Mouse (Mus musculus) midbrain, embryonic 14.5 days (tissue): ENCODE measurements around the gene Efhd1. TPM values are rescaled to one million over a fixed set of nuclear protein-coding genes. Genes with fewer than 3 reads are reported as not detected.
A peak's percentile ranks its signal among the peaks of the same experiment; 100 is the strongest.

Experiments
- ATAC-seq: fragments of 200-750 bp; cut with Nextera tagmentation; 2 replicates; pipeline ENCODE4 v1.8.0; 2017; ENCODE audit warnings: moderate number of reproducible peaks, moderate library complexity; ENCODE audit not compliant: low FRiP score, low TSS enrichment
- DNase-seq: peaks from one replicate; pipeline ENCODE4 v3.0.0-alpha.2; 2015
- H3K27ac ChIP-seq: fragments of 300-500 bp; sonication (generic); replicated peaks from 2 replicates; pipeline ENCODE4 v1.5.1; 2014; ENCODE audit warnings: mild to moderate bottlenecking, low read depth, low read length, moderate library complexity
- H3K27me3 ChIP-seq: fragments of 300-500 bp; sonication (generic); 2 replicates; pipeline ENCODE4 v1.6.1; 2014; ENCODE audit warnings: low read length, control low read depth, mixed read lengths; ENCODE audit not compliant: control insufficient read depth, insufficient read depth
- H3K36me3 ChIP-seq: fragments of 300-500 bp; sonication (generic); 2 replicates; pipeline ENCODE4 v1.6.1; 2014; ENCODE audit warnings: low read length, control low read depth; ENCODE audit not compliant: control insufficient read depth, insufficient read depth
- H3K4me1 ChIP-seq: fragments of 300-500 bp; sonication (generic); 2 replicates; pipeline ENCODE4 v1.6.1; 2014; ENCODE audit warnings: mild to moderate bottlenecking, antibody characterized with exemption, low read length, control low read depth; ENCODE audit not compliant: control insufficient read depth, insufficient read depth
- H3K4me2 ChIP-seq: fragments of 300-500 bp; sonication (generic); 2 replicates; pipeline ENCODE4 v1.6.1; 2014; ENCODE audit warnings: mild to moderate bottlenecking, low read length, moderate library complexity
- H3K4me3 ChIP-seq: fragments of 300-500 bp; sonication (generic); replicated peaks from 2 replicates; pipeline ENCODE4 v1.5.1; 2014; ENCODE audit warnings: low read depth, low read length
- H3K9ac ChIP-seq: fragments of 300-500 bp; sonication (generic); replicated peaks from 2 replicates; pipeline ENCODE4 v1.6.1; 2014; ENCODE audit warnings: mild to moderate bottlenecking, low read length, moderate library complexity
- H3K9me3 ChIP-seq: fragments of 300-500 bp; sonication (generic); 2 replicates; pipeline ENCODE4 v1.6.1; 2016; ENCODE audit warnings: low read length, control low read depth, mixed read lengths; ENCODE audit not compliant: control insufficient read depth
- WGBS: fragments of 180-500 bp; shearing (Covaris S2); extraction: QIAGEN DNeasy Blood & Tissue Kit; methylation state at CpG from one replicate; pipeline ENCODE4 v1.1.7; 2014; 5-methylcytosine and 5-hydroxymethylcytosine counted together
- polyA plus RNA-seq: library from polyadenylated mRNA; unstranded; fragments of >200 nt; fragmentation: Nextera tagmentation; extraction: Ambion mirVana; gene quantifications from 2 replicates; pipeline ENCODE4 v1.2.1, GENCODE M21; 2014

Efhd1 gene
- polyA plus RNA-seq: 1.8 and 1.9 TPM in 2 replicates

DNA sequence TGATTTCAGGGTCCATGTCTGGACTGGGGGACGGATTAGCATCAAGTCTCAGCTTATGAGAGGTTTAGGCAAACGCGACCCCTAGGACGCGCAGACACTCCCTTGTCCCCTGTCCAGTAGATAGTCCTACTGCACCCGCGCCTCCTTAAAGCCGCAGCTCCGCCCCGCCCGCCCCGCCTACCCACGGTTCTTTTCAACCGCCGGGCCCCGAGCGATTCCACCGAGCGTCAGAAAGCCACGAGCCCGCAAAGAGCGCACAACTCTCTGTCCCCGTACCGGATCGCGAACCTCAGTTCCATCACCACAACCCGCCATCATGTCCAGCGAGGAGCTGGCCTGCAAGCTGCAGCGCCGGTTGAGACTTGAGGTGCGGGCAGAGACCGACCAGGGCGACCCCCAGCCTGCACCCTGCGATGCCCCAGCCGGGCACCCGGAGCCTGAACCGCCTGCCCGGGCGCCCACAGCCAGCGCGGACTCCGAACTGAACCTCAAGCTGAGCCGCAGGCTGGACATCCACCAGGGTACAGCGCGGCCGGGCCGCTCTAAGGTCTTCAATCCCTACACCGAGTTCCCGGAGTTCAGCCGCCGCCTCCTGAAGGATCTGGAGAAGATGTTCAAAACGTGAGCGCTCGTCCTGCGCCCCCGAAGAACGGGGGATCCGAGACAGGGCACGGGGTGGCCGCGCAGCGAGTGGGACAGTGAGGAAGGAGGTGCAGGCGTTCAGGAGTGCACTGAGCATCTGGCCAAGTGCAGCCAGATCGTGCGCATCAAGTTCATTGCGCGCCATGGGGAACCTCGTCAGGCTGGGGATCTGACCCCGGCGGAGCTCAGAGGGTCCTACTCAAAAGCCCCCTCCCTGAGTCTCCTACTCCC lies at the start of gene Efhd1:
Gene Efhd1, plus strand, starts transcription at position 230 of the 873 bp plus-strand sequence.
- Histone ChIP-seq H3K27ac (no peak within 1 kb of the TSS), H3K27me3 (peaks cover 47% of the 10 kb centered on the region), H3K9ac (peak within 1 kb of the TSS; percentile 42; the same call in 1 of the 2 replicates), H3K36me3 (no peaks in the 10 kb centered on the region), H3K4me2 (peak within 1 kb of the TSS; percentile 89), H3K4me3 (peak within 1 kb of the TSS; percentile 42), H3K9me3 (0 out of 2 replicates have a peak, but pooled peaks cover 3% of the 10 kb centered on the region), H3K4me1 (peaks cover 15% of the 10 kb centered on the region)
- ATAC-seq: peak; percentile 55; the same call in 1 of the 2 replicates
- DNase-seq: peak; percentile 64
- WGBS: under 1% methylated on average over 70 of the region's 70 CpGs

DNA sequence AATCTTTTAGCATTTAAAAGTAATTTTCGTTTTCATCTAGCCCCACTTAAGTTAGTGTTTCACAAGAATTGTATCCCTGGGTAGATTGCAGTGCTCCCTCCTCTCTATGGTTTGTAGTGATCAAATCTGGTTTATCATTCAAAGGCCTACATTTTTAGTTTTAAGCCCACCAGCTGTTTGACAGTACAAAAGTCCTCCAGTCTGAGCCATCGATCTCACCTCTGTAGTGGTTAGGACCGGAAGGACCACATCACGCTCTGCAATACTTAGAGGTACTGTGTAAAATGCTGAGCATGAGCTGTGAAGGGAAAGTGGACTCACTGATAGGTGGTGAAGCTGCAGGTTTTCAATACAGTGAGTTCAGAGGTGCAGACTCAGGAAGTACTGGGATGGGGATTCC lies 49.4 kb upstream of the Efhd1 start:
- no peak for ATAC-seq
- Histone ChIP-seq H3K9me3 (no peaks in the 10 kb centered on the region), H3K4me3 (peak overlapping the region; percentile 73), H3K27ac (peak overlapping the region; percentile 97), H3K9ac (peak overlapping the region; percentile 86), H3K36me3 (peaks cover 8% of the 10 kb centered on the region), H3K4me1 (peaks cover 22% of the 10 kb centered on the region), H3K27me3 (no peaks in the 10 kb centered on the region), H3K4me2 (peak overlapping the region; percentile 63)
- peak; percentile 3 for DNase-seq
- WGBS: 38% methylated on average over 4 of the region's 4 CpGs

DNA sequence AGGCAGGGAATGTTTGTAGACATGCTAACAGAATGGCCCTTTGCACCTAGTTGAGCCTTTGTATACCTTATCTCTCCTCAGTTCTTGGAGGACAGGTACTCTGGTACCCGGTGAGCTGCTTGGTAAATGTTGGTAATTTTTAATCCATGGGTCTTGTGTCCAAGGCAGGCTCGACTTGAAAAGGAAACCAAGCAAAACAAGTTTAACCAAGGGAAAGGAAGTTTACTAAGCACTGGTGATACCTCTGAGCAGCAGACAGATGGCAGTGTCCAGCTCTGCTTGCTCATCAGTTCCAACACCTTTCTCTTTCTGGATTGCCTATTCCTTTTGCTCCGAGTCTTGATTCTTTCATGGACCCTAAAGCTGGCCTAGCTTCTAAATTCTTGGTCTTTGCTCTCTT lies 46.2 kb upstream of the Efhd1 start:
- 65% methylated on average over 3 of the region's 3 CpGs for WGBS
- DNase-seq: peak; percentile 26

DNA sequence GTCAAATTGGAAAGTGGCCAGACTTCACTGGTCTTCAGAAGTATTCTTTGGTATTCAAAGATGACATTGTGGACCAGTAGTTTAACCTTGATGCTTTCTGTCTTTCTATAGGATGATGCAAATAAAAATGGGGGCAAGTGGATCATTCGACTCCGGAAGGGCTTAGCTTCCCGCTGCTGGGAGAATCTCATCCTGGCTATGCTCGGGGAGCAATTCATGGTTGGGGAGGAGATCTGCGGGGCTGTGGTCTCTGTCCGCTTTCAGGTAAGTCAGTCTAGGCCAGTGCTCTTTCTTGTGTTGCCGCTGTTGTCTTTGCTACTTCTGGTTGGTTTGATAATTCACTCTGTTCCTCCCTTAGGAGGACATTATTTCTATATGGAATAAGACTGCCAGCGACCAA lies 38.4 kb upstream of the Efhd1 start:
- no peak overlapping the region for H3K4me2 ChIP-seq
- no peak overlapping the region for H3K4me3 ChIP-seq
- no peak overlapping the region for H3K9ac ChIP-seq
- WGBS: 95% methylated on average over 8 of the region's 8 CpGs
- no peaks in the 10 kb centered on the region for H3K4me1 ChIP-seq
- no peak for ATAC-seq
- no peaks in the 10 kb centered on the region for H3K27me3 ChIP-seq
- no peaks in the 10 kb centered on the region for H3K9me3 ChIP-seq
- peaks cover 98% of the 10 kb centered on the region for H3K36me3 ChIP-seq
- no peak for DNase-seq
- no peak overlapping the region for H3K27ac ChIP-seq

More for the DNA sequence above, 46.2 kb upstream of the Efhd1 start:
- H3K4me2 ChIP-seq: no peak overlapping the region
- H3K36me3 ChIP-seq: peaks cover 40% of the 10 kb centered on the region
- H3K9ac ChIP-seq: no peak overlapping the region
- no peak overlapping the region for H3K4me3 ChIP-seq
- H3K4me1 ChIP-seq: peaks cover 19% of the 10 kb centered on the region
- ATAC-seq: no peak
- no peaks in the 10 kb centered on the region for H3K27me3 ChIP-seq
- no peaks in the 10 kb centered on the region for H3K9me3 ChIP-seq
- H3K27ac ChIP-seq: no peak overlapping the region

DNA sequence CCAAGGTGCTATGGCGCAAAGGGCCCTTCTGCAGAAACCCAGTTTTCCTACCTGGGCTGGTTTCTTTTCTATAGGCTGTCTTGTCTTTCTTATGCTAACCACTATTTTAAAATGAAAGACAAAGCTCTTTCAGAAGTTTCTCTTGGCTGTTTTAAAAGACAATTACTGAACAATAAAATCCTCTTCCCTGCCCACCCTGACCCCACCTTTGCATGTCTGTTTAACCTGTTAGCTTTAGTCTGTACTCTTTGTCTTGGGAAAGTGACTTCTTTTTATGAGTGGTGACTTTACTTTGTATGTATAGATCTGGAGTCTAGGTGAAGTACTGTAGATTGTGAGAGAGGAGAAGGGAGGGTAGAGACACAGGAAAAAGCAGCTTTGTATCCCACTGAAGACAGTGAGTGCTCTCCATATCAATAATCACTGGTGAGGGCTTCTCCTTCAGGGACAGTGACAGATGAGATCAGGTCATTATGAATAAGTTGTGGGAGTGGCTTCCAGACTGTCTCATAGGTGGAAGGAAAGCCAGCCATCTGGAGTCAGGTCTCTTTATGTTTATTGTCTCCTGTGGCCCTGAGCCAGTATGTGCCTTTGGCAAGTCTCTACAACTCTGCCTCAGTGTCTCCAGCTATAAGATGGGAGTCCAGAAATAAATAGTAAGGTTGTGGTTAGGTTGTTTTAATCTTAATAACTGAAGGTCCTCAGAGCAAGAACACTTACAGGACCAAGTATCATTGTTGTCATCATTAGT lies 37.6 kb upstream of the Efhd1 start:
- H3K4me1 ChIP-seq: no peaks in the 10 kb centered on the region
- no peak overlapping the region for H3K4me3 ChIP-seq
- ATAC-seq: no peak
- DNase-seq: no peak
- no peaks in the 10 kb centered on the region for H3K9me3 ChIP-seq
- no peaks in the 10 kb centered on the region for H3K27me3 ChIP-seq
- H3K4me2 ChIP-seq: no peak overlapping the region
- no peak overlapping the region for H3K27ac ChIP-seq
- peaks cover 96% of the 10 kb centered on the region for H3K36me3 ChIP-seq
- 100% methylated on average over 1 of the region's 1 CpGs for WGBS
- H3K9ac ChIP-seq: no peak overlapping the region

DNA sequence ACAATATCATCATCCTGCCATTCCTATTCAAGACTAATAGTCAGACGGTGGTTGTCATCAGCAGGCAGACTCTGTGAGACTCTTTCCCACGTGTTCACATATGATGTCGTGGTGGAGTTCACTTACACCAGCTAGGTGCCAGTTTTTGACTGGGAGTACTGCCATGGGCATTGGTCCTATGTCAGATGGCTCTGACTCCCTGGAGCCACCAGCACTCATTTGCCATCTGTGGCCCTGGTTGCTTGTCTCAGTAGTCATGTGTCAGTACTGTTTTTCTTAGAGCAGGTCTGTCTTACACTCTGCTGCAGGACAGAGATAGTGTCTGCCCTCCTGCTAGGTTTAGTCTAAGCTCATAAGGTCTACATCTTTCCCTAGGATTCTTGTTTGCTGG lies 37.0 kb upstream of the Efhd1 start:
- Histone ChIP-seq H3K4me1 (no peaks in the 10 kb centered on the region), H3K4me3 (no peak overlapping the region), H3K9me3 (no peaks in the 10 kb centered on the region), H3K9ac (no peak overlapping the region), H3K27ac (no peak overlapping the region), H3K27me3 (no peaks in the 10 kb centered on the region), H3K4me2 (no peak overlapping the region), H3K36me3 (peaks cover 96% of the 10 kb centered on the region)
- ATAC-seq (no peak), DNase-seq (no peak)
- WGBS: 92% methylated on average over 3 of the region's 3 CpGs

DNA sequence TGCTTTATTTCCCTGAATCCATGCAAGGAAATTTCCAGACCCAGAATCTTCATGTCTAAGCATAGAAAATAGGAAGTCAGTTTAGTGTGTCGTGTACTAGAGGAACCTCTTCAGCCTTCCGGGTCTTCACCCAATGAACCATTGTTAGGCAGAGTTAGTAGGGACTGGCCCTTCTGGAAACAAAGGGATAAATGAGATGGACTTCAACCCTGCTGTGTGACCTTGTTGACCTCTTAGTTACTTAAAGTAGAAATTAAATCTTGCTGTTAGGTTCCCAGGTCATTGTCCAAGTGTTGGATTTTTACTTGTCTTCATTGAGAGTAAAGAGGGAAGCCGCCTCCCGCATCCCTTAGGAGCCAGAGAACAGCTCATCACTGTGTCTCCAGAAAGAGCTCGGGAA lies 33.6 kb upstream of the Efhd1 start:
- no peak for ATAC-seq
- 65% methylated on average over 5 of the region's 5 CpGs for WGBS
- no peak overlapping the region for H3K4me2 ChIP-seq
- peaks cover 95% of the 10 kb centered on the region for H3K36me3 ChIP-seq
- no peaks in the 10 kb centered on the region for H3K27me3 ChIP-seq
- H3K9me3 ChIP-seq: no peaks in the 10 kb centered on the region
- no peak overlapping the region for H3K9ac ChIP-seq
- no peaks in the 10 kb centered on the region for H3K4me1 ChIP-seq
- H3K4me3 ChIP-seq: no peak overlapping the region
- no peak overlapping the region for H3K27ac ChIP-seq
- DNase-seq: no peak

DNA sequence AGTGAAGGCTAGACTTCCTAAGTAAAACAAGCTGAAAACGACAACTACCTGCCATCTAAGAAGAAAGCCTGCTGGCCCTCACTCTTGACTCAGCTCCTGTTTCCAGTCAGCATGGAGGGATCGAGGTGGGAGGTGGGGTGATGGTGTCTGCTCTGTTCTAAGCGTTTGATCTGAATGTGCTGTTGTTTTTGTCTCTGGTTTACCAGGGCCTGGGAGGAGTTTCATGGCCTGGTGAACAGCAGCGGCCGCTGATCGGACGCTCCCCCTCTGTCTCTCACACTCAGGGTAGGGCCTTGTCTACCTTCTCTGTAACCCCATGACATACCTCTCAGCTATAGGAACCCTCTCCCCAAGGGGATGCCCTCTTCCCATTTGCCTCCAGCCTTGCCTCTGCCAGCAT lies 32.0 kb upstream of the Efhd1 start:
- DNase-seq (no peak), ATAC-seq (no peak)
- Histone ChIP-seq H3K4me2 (no peak overlapping the region), H3K9ac (no peak overlapping the region), H3K27me3 (no peaks in the 10 kb centered on the region), H3K4me1 (no peaks in the 10 kb centered on the region), H3K4me3 (no peak overlapping the region), H3K36me3 (peaks cover 93% of the 10 kb centered on the region), H3K27ac (no peak overlapping the region), H3K9me3 (no peaks in the 10 kb centered on the region)
- WGBS: 57% methylated on average over 7 of the region's 7 CpGs
